Comparison of ENCODE assay signal across 25 mouse cellular contexts in genomic region chr5:40714497-40715128, GRCm38 (mm10).
DNase-seq lines count a peak whose midpoint lies in the region; ATAC-seq lines count a peak whose summit lies in the region.
"Had no signal": no experiment of that assay in that cellular context is flagged by ENCODE, and none has a peak within 500 bp of the region (broad histone marks: within the 10 kb centered on the region; RNA-seq: fewer than 3 reads in every experiment).

No protein-coding gene starts in this region.

- H3K4me1 ChIP-seq in forebrain, embryonic 16.5 days (replicated peaks; ENCODE audit: control insufficient read depth, insufficient read depth, low read length) = no peaks in the 10 kb centered on the region
- no peaks in the 10 kb centered on the region for H3K4me1 ChIP-seq in forebrain, embryonic 13.5 days
- H3K4me1 ChIP-seq: embryonic facial prominence, embryonic 13.5 days; forebrain, embryonic 12.5 days; heart, embryonic 13.5 days; hindbrain, embryonic 12.5 days had no signal

- ATAC-seq in forebrain, embryonic 16.5 days = peak; percentile 50
- no peak for ATAC-seq in forebrain, embryonic 13.5 days
- ATAC-seq: CD4-positive, CD25-positive, alpha-beta regulatory T cell, adult 4 months; hindbrain, embryonic 16.5 days; inflammation-experienced regulatory T-cells, adult 6 months had no signal

- H3K27ac ChIP-seq in forebrain, embryonic 16.5 days (ENCODE audit: low read length) = peak overlapping the region; percentile 28; the same call in 1 of the 2 replicates
- no peak overlapping the region for H3K27ac ChIP-seq in forebrain, embryonic 13.5 days
- H3K27ac ChIP-seq: embryonic facial prominence, embryonic 13.5 days; forebrain, embryonic 12.5 days; gastrocnemius, adult 2 months; heart, embryonic 13.5 days; hindbrain, embryonic 12.5 days had no signal

- H3K9me3 ChIP-seq in forebrain, embryonic 16.5 days (ENCODE audit: control insufficient read depth, low read length) = no peaks in the 10 kb centered on the region
- H3K9me3 ChIP-seq in forebrain, embryonic 13.5 days (replicated peaks) = no peaks in the 10 kb centered on the region
- H3K9me3 ChIP-seq: embryonic facial prominence, embryonic 13.5 days; forebrain, embryonic 12.5 days; G1E; heart, embryonic 13.5 days; hindbrain, embryonic 12.5 days had no signal

- WGBS in forebrain, embryonic 16.5 days = 72% methylated on average over 3 of the region's 3 CpGs
- 85% methylated on average over 3 of the region's 3 CpGs for WGBS in forebrain, embryonic 13.5 days

- no peak overlapping the region for H3K9ac ChIP-seq in forebrain, embryonic 16.5 days (replicated peaks; ENCODE audit: low read depth, low read length)
- no peak overlapping the region for H3K9ac ChIP-seq in forebrain, embryonic 13.5 days
- H3K9ac ChIP-seq: embryonic facial prominence, embryonic 13.5 days; forebrain, embryonic 12.5 days; heart, embryonic 13.5 days; hindbrain, embryonic 12.5 days had no signal

- no peak overlapping the region for H3K4me2 ChIP-seq in forebrain, embryonic 16.5 days (ENCODE audit: low read length)
- no peak overlapping the region for H3K4me2 ChIP-seq in forebrain, embryonic 13.5 days
- H3K4me2 ChIP-seq: embryonic facial prominence, embryonic 13.5 days; forebrain, embryonic 12.5 days; heart, embryonic 13.5 days; hindbrain, embryonic 12.5 days had no signal

- no peak overlapping the region for H3K4me3 ChIP-seq in forebrain, embryonic 16.5 days (replicated peaks; ENCODE audit: low read length)
- H3K4me3 ChIP-seq in forebrain, embryonic 13.5 days = no peak overlapping the region
- H3K4me3 ChIP-seq: embryonic facial prominence, embryonic 13.5 days; forebrain, embryonic 12.5 days; gastrocnemius, adult 2 months; heart, embryonic 13.5 days; hindbrain, embryonic 12.5 days had no signal

- H3K27me3 ChIP-seq in forebrain, embryonic 16.5 days (replicated peaks; ENCODE audit: control insufficient read depth, insufficient read depth, low read length) = no peaks in the 10 kb centered on the region
- H3K27me3 ChIP-seq in forebrain, embryonic 13.5 days = no peaks in the 10 kb centered on the region
- H3K27me3 ChIP-seq: embryonic facial prominence, embryonic 13.5 days; forebrain, embryonic 12.5 days; heart, embryonic 13.5 days; hindbrain, embryonic 12.5 days had no signal

- DNase-seq in layer of hippocampus, adult 9-11 months = peak; percentile 7
- no peak for DNase-seq in layer of hippocampus, postnatal 14 days (ENCODE audit: low spot score in 2 of 2)
- DNase-seq in right cerebral cortex, adult 18-20 months = peak; percentile 11
- no peak for DNase-seq in right cerebral cortex, adult 2 months (ENCODE audit: low spot score in 2 of 2)
- no peak for DNase-seq in embryo, embryonic 10 days (ENCODE audit: low spot score)
- DNase-seq: adrenal gland, adult 8-10 months; adrenal gland, postnatal 36 days; B cell, adult 2 months; cerebellum, adult 11-12 months; cerebellum, adult 9-10 months; cerebellum, postnatal 25 days; gastrocnemius, adult 2 months; gastrocnemius, postnatal 25 days; heart, postnatal 10 days; heart, postnatal 4 days had no signal

- H3K36me3 ChIP-seq in forebrain, embryonic 16.5 days (ENCODE audit: control insufficient read depth, insufficient read depth) = no peaks in the 10 kb centered on the region
- no peaks in the 10 kb centered on the region for H3K36me3 ChIP-seq in forebrain, embryonic 13.5 days (ENCODE audit: poor library complexity, severe bottlenecking)
- H3K36me3 ChIP-seq: embryonic facial prominence, embryonic 13.5 days; forebrain, embryonic 12.5 days; G1E; heart, embryonic 13.5 days; hindbrain, embryonic 12.5 days had no signal

Comparison
In these comparisons a context has a peak if more than half of its experiments do, and no peak if none do; other contexts are left out.
1. DNase-seq: peak in layer of hippocampus, adult 9-11 months (single experiment) and right cerebral cortex, adult 18-20 months (single experiment); none in layer of hippocampus, postnatal 14 days (0 of 2), right cerebral cortex, adult 2 months (0 of 2) and embryo, embryonic 10 days (single experiment).